Mouse (Mus musculus): Measurements from ENCODE around the gene Ptgr1. TPM values are rescaled to one million over a fixed set of nuclear protein-coding genes. Genes with fewer than 3 reads are reported as not detected.

Ptgr1 gene
- polyA plus RNA-seq, 1 experiment from 2014 or later, result 5.4 TPM

- H3K9me3 ChIP-seq, result no peaks in the 10 kb centered on the region
- H3K4me1 ChIP-seq (replicated peaks), result peaks cover 13% of the 10 kb centered on the region
- no peaks in the 10 kb centered on the region for H3K27me3 ChIP-seq
- peak within 1 kb of the TSS; percentile 76 for H3K9ac ChIP-seq (replicated peaks)
- peak within 1 kb of the TSS; percentile 71 for H3K4me3 ChIP-seq (replicated peaks)
- 1% methylated on average over 50 of the region's 50 CpGs for WGBS
- ATAC-seq, result peak; percentile 93
- H3K27ac ChIP-seq, result no peak within 1 kb of the TSS
- H3K36me3 ChIP-seq, result no peaks in the 10 kb centered on the region
- H3K4me2 ChIP-seq (replicated peaks), result peak within 1 kb of the TSS; percentile 82
These were observed 43.3 kb downstream of the Ptgr1 start, which contains the start of gene Zkscan16 for GRCm38 (mm10) chr4:58943420-58944205. TSS of gene Zkscan16 (plus strand) at chr4:58943628.

- WGBS, result 78% methylated on average over 4 of the region's 4 CpGs
- peak; percentile 38 for ATAC-seq
- Histone ChIP-seq H3K4me3 (replicated peaks) (peak overlapping the region; percentile 71), H3K9ac (replicated peaks) (peak overlapping the region; percentile 76; the same call in 1 of the 2 replicates), H3K36me3 (no peaks in the 10 kb centered on the region), H3K27ac (no peak overlapping the region), H3K27me3 (no peaks in the 10 kb centered on the region), H3K4me2 (replicated peaks) (peak overlapping the region; percentile 82), H3K9me3 (no peaks in the 10 kb centered on the region), H3K4me1 (replicated peaks) (peaks cover 13% of the 10 kb centered on the region)
These were observed 44.0 kb downstream of the Ptgr1 start for GRCm38 (mm10) chr4:58942942-58943341.

- Histone ChIP-seq H3K4me2 (replicated peaks) (no peak overlapping the region), H3K36me3 (no peaks in the 10 kb centered on the region), H3K27ac (no peak overlapping the region), H3K9ac (replicated peaks) (no peak overlapping the region), H3K27me3 (no peaks in the 10 kb centered on the region), H3K9me3 (no peaks in the 10 kb centered on the region), H3K4me1 (replicated peaks) (peaks cover 13% of the 10 kb centered on the region), H3K4me3 (replicated peaks) (no peak overlapping the region)
- ATAC-seq, result no peak
These were observed 45.3 kb downstream of the Ptgr1 start for GRCm38 (mm10) chr4:58941638-58942037.

GRCm38 (mm10) chr4:58935846-58936245 is 51.1 kb downstream of the Ptgr1 start:
- Histone ChIP-seq H3K36me3 (no peaks in the 10 kb centered on the region), H3K4me2 (replicated peaks) (no peak overlapping the region), H3K27me3 (no peaks in the 10 kb centered on the region), H3K9ac (replicated peaks) (no peak overlapping the region), H3K9me3 (no peaks in the 10 kb centered on the region), H3K27ac (no peak overlapping the region), H3K4me3 (replicated peaks) (no peak overlapping the region), H3K4me1 (replicated peaks) (0 out of 2 replicates have a peak, but pooled peaks cover 5% of the 10 kb centered on the region)
- no peak for ATAC-seq
- 55% methylated on average over 3 of the region's 3 CpGs for WGBS

GRCm38 (mm10) chr4:58934746-58935476 is 52.0 kb downstream of the Ptgr1 start:
- H3K4me2 ChIP-seq (replicated peaks), result no peak overlapping the region
- WGBS, result 49% methylated on average over 15 of the region's 15 CpGs
- H3K36me3 ChIP-seq, result no peaks in the 10 kb centered on the region
- H3K9ac ChIP-seq (replicated peaks), result no peak overlapping the region
- peak; percentile 77 for ATAC-seq
- 0 out of 2 replicates have a peak, but pooled peaks cover 5% of the 10 kb centered on the region for H3K4me1 ChIP-seq (replicated peaks)
- no peak overlapping the region for H3K4me3 ChIP-seq (replicated peaks)
- H3K27ac ChIP-seq, result no peak overlapping the region
- H3K27me3 ChIP-seq, result no peaks in the 10 kb centered on the region
- no peaks in the 10 kb centered on the region for H3K9me3 ChIP-seq

GRCm38 (mm10) chr4:58934308-58934707 is 52.6 kb downstream of the Ptgr1 start:
- Histone ChIP-seq H3K9me3 (no peaks in the 10 kb centered on the region), H3K36me3 (no peaks in the 10 kb centered on the region), H3K4me1 (replicated peaks) (0 out of 2 replicates have a peak, but pooled peaks cover 5% of the 10 kb centered on the region), H3K9ac (replicated peaks) (no peak overlapping the region), H3K4me2 (replicated peaks) (no peak overlapping the region), H3K4me3 (replicated peaks) (no peak overlapping the region), H3K27me3 (no peaks in the 10 kb centered on the region), H3K27ac (no peak overlapping the region)
- ATAC-seq, result no peak
- 92% methylated on average over 4 of the region's 4 CpGs for WGBS

- no peak for ATAC-seq
- 91% methylated on average over 6 of the region's 6 CpGs for WGBS
- H3K9me3 ChIP-seq, result no peaks in the 10 kb centered on the region
These were observed 54.4 kb downstream of the Ptgr1 start for GRCm38 (mm10) chr4:58932541-58932940.

GRCm38 (mm10) chr4:58927661-58928060 is 59.3 kb downstream of the Ptgr1 start:
- Histone ChIP-seq H3K9me3 (peaks cover 10% of the 10 kb centered on the region; the same call in 1 of the 2 replicates), H3K9ac (replicated peaks) (no peak overlapping the region), H3K4me3 (replicated peaks) (no peak overlapping the region), H3K27ac (no peak overlapping the region), H3K4me2 (replicated peaks) (no peak overlapping the region), H3K4me1 (replicated peaks) (no peaks in the 10 kb centered on the region), H3K27me3 (no peaks in the 10 kb centered on the region), H3K36me3 (no peaks in the 10 kb centered on the region)
- WGBS, result 66% methylated on average over 3 of the region's 3 CpGs
- no peak for ATAC-seq

More at GRCm38 (mm10) chr4:58932541-58932940, 54.4 kb downstream of the Ptgr1 start:
- Histone ChIP-seq H3K27me3 (no peaks in the 10 kb centered on the region), H3K4me1 (replicated peaks) (0 out of 2 replicates have a peak, but pooled peaks cover 5% of the 10 kb centered on the region), H3K4me3 (replicated peaks) (no peak overlapping the region), H3K27ac (no peak overlapping the region), H3K4me2 (replicated peaks) (no peak overlapping the region), H3K36me3 (no peaks in the 10 kb centered on the region), H3K9ac (replicated peaks) (no peak overlapping the region)

GRCm38 (mm10) chr4:58926120-58926519 is 60.8 kb downstream of the Ptgr1 start:
- no peaks in the 10 kb centered on the region for H3K36me3 ChIP-seq
- no peak overlapping the region for H3K4me3 ChIP-seq (replicated peaks)
- peaks cover 10% of the 10 kb centered on the region; the same call in 1 of the 2 replicates for H3K9me3 ChIP-seq
- 38% methylated on average over 2 of the region's 2 CpGs for WGBS
- H3K4me1 ChIP-seq (replicated peaks), result no peaks in the 10 kb centered on the region
- ATAC-seq, result no peak
- no peak overlapping the region for H3K4me2 ChIP-seq (replicated peaks)
- no peaks in the 10 kb centered on the region for H3K27me3 ChIP-seq
- no peak overlapping the region for H3K27ac ChIP-seq
- no peak overlapping the region for H3K9ac ChIP-seq (replicated peaks)

GRCm38 (mm10) chr4:58925664-58926063 is 61.3 kb downstream of the Ptgr1 start:
- Histone ChIP-seq H3K36me3 (no peaks in the 10 kb centered on the region), H3K4me2 (replicated peaks) (no peak overlapping the region), H3K9me3 (peaks cover 10% of the 10 kb centered on the region; the same call in 1 of the 2 replicates), H3K4me1 (replicated peaks) (no peaks in the 10 kb centered on the region), H3K27me3 (no peaks in the 10 kb centered on the region), H3K27ac (no peak overlapping the region), H3K9ac (replicated peaks) (no peak overlapping the region), H3K4me3 (replicated peaks) (no peak overlapping the region)
- ATAC-seq, result no peak
- 54% methylated on average over 5 of the region's 5 CpGs for whole genome bisulfite sequencing

GRCm38 (mm10) chr4:58923933-58924332 is 63.0 kb downstream of the Ptgr1 start:
- WGBS, result 77% methylated on average over 2 of the region's 2 CpGs
- no peaks in the 10 kb centered on the region for H3K27me3 ChIP-seq
- H3K4me2 ChIP-seq (replicated peaks), result no peak overlapping the region
- no peak overlapping the region for H3K4me3 ChIP-seq (replicated peaks)
- no peak overlapping the region for H3K9ac ChIP-seq (replicated peaks)
- no peaks in the 10 kb centered on the region for H3K4me1 ChIP-seq (replicated peaks)
- H3K36me3 ChIP-seq, result no peaks in the 10 kb centered on the region
- no peak for ATAC-seq
- no peak overlapping the region for H3K27ac ChIP-seq
- peaks cover 10% of the 10 kb centered on the region; the same call in 1 of the 2 replicates for H3K9me3 ChIP-seq

Data from midbrain, embryonic 13.5 days (tissue).